Mouse (Mus musculus) left cerebral cortex, adult 8-10 months (tissue): ENCODE results near the gene Npnt. TPM values are rescaled to one million over a fixed set of nuclear protein-coding genes. Genes with fewer than 3 reads are reported as not detected.

ENCODE experiments used
- DNase-seq, 2 experiments: peaks; one replicate each; pipeline ENCODE4 v3.0.0; 2022; ENCODE audit warnings: low spot score in 2 of 2
- total RNA-seq, 4 experiments: library from RNA; stranded (reverse); gene quantifications; 2 replicates each; pipeline ENCODE4 v1.2.4; 2022

Npnt gene
- total RNA-seq, 4 experiments from 2014 or later: 13.2 to 15.1 (median 14.3) TPM

- no peak for DNase-seq
These were observed 56.4 kb downstream of the Npnt start for GRCm38 (mm10) chr3:132893676-132894075.

GRCm38 (mm10) chr3:132893044-132893443 lies 57.0 kb downstream of the Npnt start:
- no peak for DNase-seq

GRCm38 (mm10) chr3:132892481-132892880 lies 57.6 kb downstream of the Npnt start:
- no peak for DNase-seq

- DNase-seq: no peak
These were observed 62.8 kb downstream of the Npnt start for GRCm38 (mm10) chr3:132887074-132887848.

GRCm38 (mm10) chr3:132886419-132887050 lies 63.6 kb downstream of the Npnt start:
- DNase-seq: no peak

GRCm38 (mm10) chr3:132884459-132884858 lies 65.6 kb downstream of the Npnt start:
- DNase-seq: no peak

- DNase-seq: no peak
These were observed 66.8 kb downstream of the Npnt start for GRCm38 (mm10) chr3:132883256-132883655.

GRCm38 (mm10) chr3:132880826-132881225 lies 69.3 kb downstream of the Npnt start:
- DNase-seq: no peak

- DNase-seq: no peak
These were observed 69.7 kb downstream of the Npnt start for GRCm38 (mm10) chr3:132880361-132880760.

- DNase-seq: no peak
These were observed 73.0 kb downstream of the Npnt start for GRCm38 (mm10) chr3:132876933-132877676.

- no peak for DNase-seq
These were observed 73.9 kb downstream of the Npnt start for GRCm38 (mm10) chr3:132876011-132876708.

- no peak for DNase-seq
These were observed 76.8 kb downstream of the Npnt start for GRCm38 (mm10) chr3:132873251-132873650.

- no peak for DNase-seq
These were observed 78.7 kb downstream of the Npnt start for GRCm38 (mm10) chr3:132871318-132871904.

- no peak for DNase-seq
These were observed 80.0 kb downstream of the Npnt start for GRCm38 (mm10) chr3:132870079-132870478.

- no peak for DNase-seq
These were observed 81.3 kb downstream of the Npnt start for GRCm38 (mm10) chr3:132868838-132869237.

GRCm38 (mm10) chr3:132866984-132867383 lies 83.1 kb downstream of the Npnt start:
- no peak for DNase-seq

GRCm38 (mm10) chr3:132865596-132865995 lies 84.5 kb downstream of the Npnt start:
- DNase-seq: no peak

- DNase-seq: no peak
These were observed 85.1 kb downstream of the Npnt start for GRCm38 (mm10) chr3:132864986-132865385.

- DNase-seq: no peak
These were observed 85.7 kb downstream of the Npnt start for GRCm38 (mm10) chr3:132864329-132864919.

GRCm38 (mm10) chr3:132863843-132864242 lies 86.2 kb downstream of the Npnt start:
- no peak for DNase-seq

GRCm38 (mm10) chr3:132860796-132861195 lies 89.3 kb downstream of the Npnt start:
- DNase-seq: no peak
